Mouse (Mus musculus): ENCODE measurements around the gene Siah3. TPM values are rescaled to one million over a fixed set of nuclear protein-coding genes. Genes with fewer than 3 reads are reported as not detected.

Gene Siah3
- total RNA-seq, 4 experiments from 2014 or later = 6.9 to 8.0 (median 7.8) TPM

DNA sequence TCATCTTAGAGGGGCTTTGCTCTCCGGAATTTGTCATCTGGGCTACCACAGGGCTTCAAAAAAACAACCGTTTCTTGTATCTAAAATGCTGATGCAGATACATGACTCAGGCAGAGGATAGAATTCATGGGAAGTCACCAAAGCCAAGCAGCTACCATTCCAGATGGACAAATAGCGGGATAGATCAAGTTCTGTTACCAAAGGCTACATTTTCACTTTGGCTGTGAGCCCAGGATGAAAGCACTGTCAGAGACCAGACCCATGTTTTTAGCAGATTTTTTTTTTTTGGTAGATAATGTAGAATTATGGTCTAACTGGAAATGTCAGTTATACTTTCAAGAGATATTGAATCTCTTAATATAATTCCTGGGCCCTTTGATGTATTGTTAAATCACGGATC lies 7.4 kb downstream of the Siah3 start:
- no peak for DNase-seq (ENCODE audit: low spot score in 2 of 2)

DNA sequence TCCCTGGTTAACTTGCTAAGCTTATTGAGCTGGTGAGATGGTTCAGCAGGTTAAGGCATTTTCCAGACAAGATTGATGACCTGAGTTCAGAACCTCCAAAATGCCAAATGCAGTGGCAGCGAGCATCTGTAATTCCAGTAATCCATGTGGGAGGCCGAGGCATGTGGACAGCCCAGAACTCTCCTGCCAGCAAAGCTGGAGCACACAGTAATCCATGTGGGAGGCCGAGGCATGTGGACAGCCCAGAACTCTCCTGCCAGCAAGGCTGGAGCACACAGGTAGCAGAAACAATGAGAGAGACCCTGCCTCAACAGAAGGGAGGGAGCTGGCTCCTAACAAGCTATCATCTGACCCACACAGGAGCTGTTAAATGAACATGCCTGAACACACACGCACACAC lies 13.2 kb downstream of the Siah3 start:
- DNase-seq (ENCODE audit: low spot score in 2 of 2) = no peak

GRCm38 (mm10) chr14:75473061-75473930 lies 17.5 kb downstream of the Siah3 start:
- peak; percentile 26 to 48 for DNase-seq (ENCODE audit: low spot score in 2 of 2)

GRCm38 (mm10) chr14:75475887-75476286 lies 20.1 kb downstream of the Siah3 start:
- DNase-seq (ENCODE audit: low spot score in 2 of 2) = no peak

DNA sequence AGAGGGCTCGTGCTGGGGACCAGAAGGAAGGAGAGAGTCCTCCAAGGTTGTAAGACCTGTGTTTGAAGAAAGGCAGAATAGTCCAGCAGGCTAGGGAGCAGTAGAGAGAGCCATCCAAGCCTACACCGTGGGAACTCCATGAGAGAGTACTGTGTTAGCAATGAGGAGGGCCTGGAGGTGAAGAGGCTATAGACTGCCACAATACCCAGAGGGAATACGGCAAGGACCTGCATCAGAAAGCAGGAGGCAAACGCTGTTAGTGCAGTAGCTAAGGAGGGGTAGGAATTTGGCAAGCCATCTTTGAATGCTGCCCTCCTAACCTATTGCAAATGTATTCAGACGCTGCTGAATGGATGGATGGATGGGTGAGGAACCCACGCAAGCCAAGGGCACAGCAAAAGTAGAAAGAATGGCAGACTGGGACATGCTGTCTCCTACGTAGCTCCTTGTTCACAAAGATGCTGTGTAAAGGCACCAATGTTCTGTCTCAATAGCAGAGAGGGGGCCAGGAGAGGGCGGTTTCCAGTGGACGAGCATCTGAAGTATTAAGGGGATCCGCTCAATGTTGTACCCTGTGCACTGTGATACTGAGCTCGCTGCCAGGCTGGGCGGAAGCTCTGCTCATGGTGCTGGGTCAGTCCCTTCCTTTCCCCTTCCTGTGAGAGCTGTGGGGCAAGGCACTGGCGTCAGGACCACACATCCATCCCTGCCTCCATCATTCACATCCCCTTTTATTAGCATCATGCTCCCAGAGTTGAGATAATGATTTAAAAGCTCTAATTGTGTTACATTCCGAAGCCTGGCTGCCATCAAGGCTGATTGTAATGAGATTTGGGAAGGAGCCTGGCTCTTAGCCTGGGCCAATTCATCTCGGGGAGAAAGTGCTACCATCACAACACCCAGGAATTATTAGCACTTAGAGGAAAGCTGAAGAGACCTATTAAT lies 26.7 kb downstream of the Siah3 start:
- DNase-seq (ENCODE audit: low spot score in 2 of 2) = no peak

- DNase-seq (ENCODE audit: low spot score in 2 of 2) = no peak
These were observed 27.4 kb downstream of the Siah3 start for GRCm38 (mm10) chr14:75483176-75483546.

GRCm38 (mm10) chr14:75487932-75488331 lies 32.1 kb downstream of the Siah3 start:
- DNase-seq (ENCODE audit: low spot score in 2 of 2) = no peak

GRCm38 (mm10) chr14:75493555-75494194 lies 37.9 kb downstream of the Siah3 start:
- DNase-seq (ENCODE audit: low spot score in 2 of 2) = no peak

- DNase-seq (ENCODE audit: low spot score in 2 of 2) = no peak
These were observed 39.1 kb downstream of the Siah3 start for GRCm38 (mm10) chr14:75494926-75495325.

DNA sequence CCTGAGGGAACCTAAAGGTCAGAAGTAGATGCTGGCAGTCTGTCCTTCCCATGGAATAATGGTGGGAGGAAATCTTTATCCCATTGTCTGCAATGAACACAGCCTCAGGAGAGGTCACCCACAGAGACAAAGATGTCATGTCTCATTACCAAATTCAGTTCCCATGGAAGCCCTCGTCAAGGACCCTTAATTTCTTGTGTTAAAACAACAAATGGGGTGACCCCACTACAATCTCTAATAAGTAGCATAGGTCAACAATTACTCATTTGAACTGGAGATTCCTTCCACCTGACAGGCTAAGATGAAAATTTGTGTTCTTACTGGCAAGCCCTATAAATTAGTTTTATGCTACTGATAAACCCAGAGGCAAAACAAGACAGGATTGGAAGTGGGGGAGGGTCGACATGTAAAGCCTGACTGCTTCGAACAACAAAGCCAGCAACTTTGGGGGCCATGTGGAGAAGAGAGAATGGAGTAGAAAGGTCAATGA lies 45.8 kb downstream of the Siah3 start:
- no peak for DNase-seq (ENCODE audit: low spot score in 2 of 2)

DNA sequence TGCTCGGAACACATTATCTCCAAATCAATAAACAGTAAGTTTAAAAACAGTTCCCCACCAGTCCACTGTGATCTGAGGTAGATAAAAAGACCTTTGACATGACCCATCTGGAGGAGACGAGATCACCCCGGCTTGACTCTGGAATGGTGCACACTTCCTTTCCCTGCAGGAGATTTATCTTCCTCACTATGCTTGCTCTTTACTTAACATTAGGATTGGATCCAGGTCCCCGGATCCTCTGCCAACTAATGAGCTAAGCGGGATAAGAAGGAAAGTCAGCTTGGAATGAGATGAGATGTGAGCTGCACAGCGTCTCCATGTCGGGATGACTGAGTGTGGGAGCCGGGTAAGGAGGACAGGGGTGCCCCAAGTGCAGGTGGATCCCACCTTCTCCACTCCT lies 46.7 kb downstream of the Siah3 start:
- DNase-seq (ENCODE audit: low spot score in 2 of 2) = peak in 1 of 2 experiments; percentile 36

DNA sequence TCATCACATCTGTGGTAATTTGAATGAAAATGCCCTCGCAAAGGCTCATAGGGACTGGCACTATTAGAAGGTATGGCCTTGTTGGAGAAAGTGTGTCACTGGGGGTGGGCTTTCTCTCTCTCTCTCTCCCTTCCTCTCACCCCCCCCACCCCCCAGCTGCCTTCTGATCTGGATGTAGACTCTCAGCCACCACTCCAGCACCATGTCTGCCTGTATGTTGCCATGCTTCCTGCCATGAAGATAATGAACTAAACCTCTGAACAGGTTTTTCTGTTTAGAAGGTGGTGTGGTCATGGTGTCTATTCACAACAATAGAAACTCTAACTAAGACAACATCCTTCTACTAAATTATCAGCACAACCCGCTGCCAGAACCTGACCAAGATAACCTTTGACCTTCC lies 48.5 kb downstream of the Siah3 start:
- DNase-seq (ENCODE audit: low spot score in 2 of 2) = no peak

DNA sequence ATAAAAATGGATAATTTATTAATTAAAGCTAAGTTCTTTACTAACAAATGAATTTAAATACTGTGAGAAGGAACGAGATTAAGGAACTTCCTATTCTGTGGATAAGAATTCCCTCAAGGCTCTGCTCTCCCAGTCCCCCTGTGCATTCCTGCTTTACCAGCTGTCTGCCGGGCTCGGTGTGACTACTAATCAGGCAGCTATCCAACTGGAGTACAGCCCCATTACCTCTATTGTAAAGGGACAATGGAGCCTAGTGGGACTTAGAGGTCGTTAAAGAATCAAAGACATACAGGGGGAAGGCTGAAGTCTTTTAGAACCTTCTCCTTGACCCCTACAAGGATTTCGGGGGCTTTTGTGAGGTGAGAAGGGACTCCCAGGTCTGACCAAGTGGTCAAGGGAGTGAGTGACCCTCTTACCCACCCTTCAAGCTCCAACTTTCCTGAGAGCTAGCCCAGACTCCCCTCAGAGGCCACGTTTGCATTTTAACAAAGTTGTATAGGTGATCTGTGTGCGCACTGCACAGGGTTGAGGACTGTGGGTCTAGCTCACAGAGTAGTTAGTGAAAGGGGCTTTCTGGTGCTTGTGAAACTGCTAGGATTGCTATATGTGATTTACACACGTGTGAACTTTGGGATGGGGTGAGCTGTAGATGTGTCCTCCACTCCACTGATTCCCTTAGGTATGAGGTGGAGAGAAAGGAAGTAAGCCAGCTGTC lies 49.5 kb downstream of the Siah3 start:
- no peak for DNase-seq (ENCODE audit: low spot score in 2 of 2)

DNA sequence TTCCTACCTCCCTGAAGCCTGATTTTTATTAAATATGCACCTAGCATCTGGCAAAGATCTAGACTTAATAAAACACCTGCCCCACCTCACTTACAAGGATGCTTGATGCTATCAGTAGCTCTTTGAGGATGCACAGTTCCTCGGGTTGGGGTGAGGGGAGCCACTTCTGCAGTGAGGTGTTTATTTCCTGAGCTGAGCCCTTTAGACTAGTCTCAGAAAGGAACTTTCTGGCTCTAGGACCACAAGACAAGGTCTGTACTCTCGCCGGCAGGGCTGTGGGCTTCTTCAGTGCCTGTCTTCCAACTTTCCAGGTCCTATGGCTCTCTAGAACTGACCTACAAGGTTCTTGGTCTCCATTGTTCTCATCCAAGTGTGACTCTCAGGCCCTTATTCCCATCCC lies 50.5 kb downstream of the Siah3 start:
- no peak for DNase-seq (ENCODE audit: low spot score in 2 of 2)

DNA sequence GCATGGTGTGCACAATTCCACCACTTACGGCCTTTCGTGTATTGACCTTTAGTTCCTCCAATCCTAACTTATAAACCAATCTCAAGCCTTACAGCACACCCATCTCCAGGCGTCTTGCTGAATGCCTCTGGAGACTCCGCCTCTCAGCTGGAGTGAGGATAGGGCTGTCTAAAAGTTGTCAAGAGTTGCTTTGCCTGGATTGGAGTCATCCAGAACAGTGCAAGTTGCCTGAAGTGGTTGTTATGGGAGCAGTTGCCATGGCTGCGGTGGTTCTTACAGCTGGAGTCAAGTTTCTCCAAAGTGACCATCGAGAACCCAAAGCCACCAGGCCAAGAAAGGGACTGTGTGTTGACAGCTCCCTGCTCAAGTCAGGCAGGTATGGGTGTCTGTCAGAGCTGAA lies 54.3 kb downstream of the Siah3 start:
- no peak for DNase-seq (ENCODE audit: low spot score in 2 of 2)

DNA sequence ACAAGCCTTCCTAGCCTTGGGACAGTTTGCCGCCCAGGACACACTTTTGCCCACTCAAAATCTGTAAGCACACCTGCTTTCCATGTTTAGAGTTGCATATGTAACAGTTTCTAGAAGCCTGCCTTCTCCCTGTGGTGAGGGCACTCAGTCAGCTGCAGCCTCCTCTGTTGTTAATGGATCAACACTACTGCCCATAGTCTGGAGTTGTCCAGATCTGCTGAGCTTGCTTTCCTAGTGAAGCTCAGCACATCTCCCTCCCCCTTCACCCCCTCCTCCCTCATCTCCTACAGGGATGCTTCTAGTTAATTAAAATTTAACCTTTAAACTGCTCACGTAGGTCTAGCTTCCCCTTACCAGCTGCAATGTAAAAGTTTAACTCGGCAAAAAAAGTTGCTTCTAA lies 57.2 kb downstream of the Siah3 start:
- DNase-seq (ENCODE audit: low spot score in 2 of 2) = no peak

DNA sequence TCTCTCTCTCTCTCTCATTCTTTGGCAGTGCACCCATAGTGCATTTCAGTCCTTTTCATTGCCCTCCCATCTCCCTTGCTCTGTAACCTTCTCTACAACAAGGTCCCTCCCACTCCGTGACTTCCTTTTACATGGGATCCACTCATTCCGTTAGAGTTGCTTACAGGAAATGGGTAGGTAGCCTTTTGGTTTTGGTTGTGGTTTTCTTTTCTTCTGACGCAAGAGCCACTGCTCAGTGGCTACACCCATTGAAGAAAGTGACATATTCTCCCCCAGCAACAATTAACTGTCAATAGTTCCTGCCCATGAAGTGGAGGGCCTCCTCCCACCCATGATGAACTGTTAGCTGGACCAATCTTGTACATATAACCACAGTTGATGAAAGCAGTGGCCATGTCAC lies 60.4 kb downstream of the Siah3 start:
- no peak for DNase-seq (ENCODE audit: low spot score in 2 of 2)

DNA sequence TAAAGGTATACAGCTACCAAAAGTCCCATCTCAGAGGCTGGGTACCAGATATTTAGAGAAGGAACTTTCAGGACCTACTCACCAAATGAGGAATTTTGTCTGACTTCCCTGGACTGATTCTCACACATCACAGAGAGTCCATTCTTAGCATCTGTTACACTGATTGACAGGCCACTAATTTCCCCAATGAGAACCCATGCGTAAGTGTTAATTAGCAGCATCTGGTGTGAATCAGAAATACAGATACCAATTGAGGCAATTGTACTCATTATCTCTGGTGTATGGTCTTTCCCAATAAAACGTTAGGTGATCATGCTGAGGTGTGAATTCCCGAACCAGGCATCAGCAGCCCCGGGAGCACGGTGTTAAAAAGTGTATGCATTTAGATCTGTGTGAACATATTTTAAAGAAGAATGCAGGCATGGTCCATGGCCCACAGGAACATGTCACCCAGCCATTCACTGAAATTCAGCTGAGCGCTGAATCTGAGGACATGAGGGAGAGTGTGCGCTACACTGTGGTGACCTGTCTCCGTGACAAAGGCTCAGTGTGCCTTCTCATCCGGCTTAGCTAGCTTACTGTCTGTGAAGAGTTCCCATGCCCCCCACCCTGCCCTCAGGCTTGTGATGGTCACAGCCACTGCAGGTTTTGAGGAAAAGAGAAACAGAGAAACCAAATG lies 61.3 kb downstream of the Siah3 start:
- no peak for DNase-seq (ENCODE audit: low spot score in 2 of 2)

DNA sequence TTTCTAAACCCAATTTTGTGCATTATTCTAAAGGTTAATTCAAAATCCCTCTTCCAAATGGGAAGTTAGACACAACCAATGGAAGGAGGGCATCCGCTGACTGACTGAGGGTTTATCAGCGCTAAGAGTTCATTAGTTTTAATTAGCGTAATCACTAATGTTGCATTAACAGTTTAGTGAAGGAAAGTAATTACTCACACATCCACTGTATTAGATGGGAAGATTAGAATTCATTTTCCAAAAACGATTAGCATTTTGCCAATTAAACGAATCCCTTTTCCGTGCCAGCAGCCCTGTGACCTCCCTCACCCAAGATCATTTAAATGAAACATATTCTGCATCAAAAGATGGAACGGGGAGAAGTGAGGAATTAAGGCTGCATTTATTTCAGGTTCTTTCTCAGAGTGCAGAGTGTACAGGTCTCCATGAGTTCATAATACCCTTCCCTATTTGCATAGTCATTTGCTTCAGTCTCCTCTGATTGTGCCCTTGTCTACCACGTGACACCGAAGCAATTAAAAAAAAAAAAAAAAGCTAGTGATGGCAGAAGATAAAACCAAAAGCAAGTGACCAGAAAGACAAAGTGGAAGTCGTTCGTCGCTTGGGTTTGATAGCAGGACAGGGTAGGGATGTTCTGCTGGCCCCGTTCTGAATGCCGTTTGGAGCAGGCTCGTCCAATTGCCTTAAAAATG lies 62.6 kb downstream of the Siah3 start:
- DNase-seq (ENCODE audit: low spot score in 2 of 2) = no peak

GRCm38 (mm10) chr14:75518899-75519298 lies 63.1 kb downstream of the Siah3 start:
- DNase-seq (ENCODE audit: low spot score in 2 of 2) = no peak
